Mouse (Mus musculus) liver, adult 2 months (tissue): ENCODE results near the gene Rcan3. TPM values are rescaled to one million over a fixed set of nuclear protein-coding genes. Genes with fewer than 3 reads are reported as not detected.
A peak's percentile ranks its signal among the peaks of the same experiment; 100 is the strongest.

Source experiments
- DNase-seq: peaks from one replicate; pipeline ENCODE4 v3.0.0-alpha.2; 2011; ENCODE audit warnings: low read depth, low spot score; ENCODE audit errors: extremely low read depth
- H3K27ac ChIP-seq: fragments of 200-500 bp; replicated peaks from 2 replicates; pipeline ENCODE4 v1.5.1; 2012; ENCODE audit warnings: low read depth, mild to moderate bottlenecking, control low read depth, inconsistent platforms, low read length; ENCODE audit not compliant: insufficient read depth
- H3K27me3 ChIP-seq: fragments of 200-500 bp; 2 replicates; pipeline ENCODE4 v1.6.1; 2012; ENCODE audit warnings: mild to moderate bottlenecking, moderate library complexity, low read length, inconsistent platforms; ENCODE audit not compliant: control insufficient read depth, insufficient read depth
- H3K36me3 ChIP-seq: fragments of 200-500 bp; 2 replicates; pipeline ENCODE4 v1.6.1; 2012; ENCODE audit warnings: low read length, inconsistent platforms; ENCODE audit not compliant: control insufficient read depth, insufficient read depth
- H3K4me1 ChIP-seq: fragments of 200-500 bp; 2 replicates; pipeline ENCODE4 v1.6.1; 2011; ENCODE audit warnings: low read length; ENCODE audit not compliant: control insufficient read depth, insufficient read depth
- H3K4me3 ChIP-seq: fragments of 200-500 bp; 2 replicates; pipeline ENCODE4 v1.5.1; 2011; ENCODE audit warnings: low read depth, mild to moderate bottlenecking, control low read depth, low read length, moderate library complexity; ENCODE audit not compliant: insufficient read depth
- H3K79me2 ChIP-seq: fragments of 200-500 bp; 2 replicates; pipeline ENCODE4 v1.6.1; 2012; ENCODE audit warnings: inconsistent platforms, mild to moderate bottlenecking, low read length, moderate library complexity; ENCODE audit not compliant: control insufficient read depth, insufficient read depth
- H3K9ac ChIP-seq: fragments of 200-500 bp; 2 replicates; pipeline ENCODE4 v1.6.1; 2012; ENCODE audit warnings: low read depth, mild to moderate bottlenecking, control low read depth, inconsistent platforms, low read length
- CTCF ChIP-seq: fragments of 200-500 bp; IDR thresholded peaks from 2 replicates; pipeline ENCODE4 v1.5.1; 2011; ENCODE audit warnings: low read depth, low read length, control low read depth
- POLR2A ChIP-seq: fragments of 200-500 bp; IDR thresholded peaks from 2 replicates; pipeline ENCODE4 v1.6.1; 2011; ENCODE audit warnings: low read length, control low read depth; ENCODE audit not compliant: insufficient read depth; ENCODE audit errors: extremely low read depth
- WGBS: fragments of 180-500 bp; shearing (Covaris S2); methylation state at CpG from one replicate; pipeline ENCODE4 v1.1.7; 2018; 5-methylcytosine and 5-hydroxymethylcytosine counted together
- polyA plus RNA-seq: library from polyadenylated mRNA; depleted of rRNA; stranded (reverse); fragments of >200 nt; gene quantifications from 2 replicates; pipeline ENCODE4 v1.2.3, GENCODE M21; 2012; rRNA removed
- total RNA-seq: library from RNA; depleted of rRNA; stranded (reverse); fragments of >200 nt; gene quantifications from 2 replicates; pipeline ENCODE4 v1.2.3, GENCODE M21; 2014; rRNA removed

The Rcan3 gene
- total and polyA plus RNA-seq, 2 experiments: 1.1 to 1.8 TPM

GRCm38 (mm10) chr4:135370372-135370771 lies 63.3 kb downstream of the Rcan3 start:
- H3K27ac ChIP-seq: peak overlapping the region; percentile 64
- 51% methylated on average over 11 of the region's 11 CpGs for WGBS
- H3K79me2 ChIP-seq: no peaks in the 10 kb centered on the region
- H3K9ac ChIP-seq: no peak overlapping the region
- peak; percentile 86 for DNase-seq
- no peak for TF ChIP-seq CTCF
- no peak for TF ChIP-seq POLR2A
- no peak overlapping the region for H3K4me3 ChIP-seq
- H3K4me1 ChIP-seq: peaks cover 7% of the 10 kb centered on the region
- no peaks in the 10 kb centered on the region for H3K27me3 ChIP-seq
- no peaks in the 10 kb centered on the region for H3K36me3 ChIP-seq

GRCm38 (mm10) chr4:135362828-135363227 lies 70.8 kb downstream of the Rcan3 start:
- DNase-seq: no peak
- TF ChIP-seq CTCF (no peak), POLR2A (no peak)
- H3K36me3 ChIP-seq: no peaks in the 10 kb centered on the region
- H3K79me2 ChIP-seq: no peaks in the 10 kb centered on the region
- H3K4me3 ChIP-seq: no peak overlapping the region
- 0 out of 2 replicates have a peak, but pooled peaks cover 2% of the 10 kb centered on the region for H3K4me1 ChIP-seq
- no peaks in the 10 kb centered on the region for H3K27me3 ChIP-seq
- H3K9ac ChIP-seq: no peak overlapping the region
- WGBS: 65% methylated on average over 6 of the region's 6 CpGs
- H3K27ac ChIP-seq: no peak overlapping the region

Other genes starting within 250 kb of the Rcan3 start
- 23.0 and 27.7 TPM in 2 replicates for gene Clic4, start 161.0 kb downstream of the Rcan3 start, total RNA-seq
- gene Clic4, start 161.0 kb downstream of the Rcan3 start, polyA plus RNA-seq: 23.4 and 30.8 TPM in 2 replicates
- gene Srrm1, start 80.5 kb downstream of the Rcan3 start, total RNA-seq: 15.0 and 18.8 TPM in 2 replicates
- 8.2 and 8.9 TPM in 2 replicates for gene Srrm1, start 80.5 kb downstream of the Rcan3 start, polyA plus RNA-seq
- gene Ncmap, start 35.6 kb downstream of the Rcan3 start, total RNA-seq: 0.60 and 3.7 TPM in 2 replicates
- 2.8 and 3.6 TPM in 2 replicates for gene Ncmap, start 35.6 kb downstream of the Rcan3 start, polyA plus RNA-seq
- not detected in 2 replicates for gene Stpg1, start 60.9 kb upstream of the Rcan3 start, total RNA-seq
- not detected in 2 replicates for gene Stpg1, start 60.9 kb upstream of the Rcan3 start, polyA plus RNA-seq
- 5.4 and 6.6 TPM in 2 replicates for gene Nipal3, start 61.2 kb upstream of the Rcan3 start, total RNA-seq
- 7.5 and 7.8 TPM in 2 replicates for gene Nipal3, start 61.2 kb upstream of the Rcan3 start, polyA plus RNA-seq
- gene Grhl3, start 139.8 kb upstream of the Rcan3 start, total RNA-seq: 0.07 and 0.09 TPM in 2 replicates
- gene Grhl3, start 139.8 kb upstream of the Rcan3 start, polyA plus RNA-seq: 0.04 and 0.06 TPM in 2 replicates